Mouse (Mus musculus) spleen, adult 2 months (tissue): ENCODE data around the gene Opalin.

Source experiments
- CTCF ChIP-seq: fragments of 200-500 bp; IDR thresholded peaks from 2 replicates; pipeline ENCODE4 v1.5.1; 2011; ENCODE audit warnings: mild to moderate bottlenecking, inconsistent platforms; ENCODE audit not compliant: insufficient read depth, insufficient read length, insufficient replicate concordance; ENCODE audit errors: extremely low read depth
- POLR2A ChIP-seq: fragments of 200-500 bp; IDR thresholded peaks from 2 replicates; pipeline ENCODE4 v1.6.1; 2011; ENCODE audit warnings: low read depth, low read length, inconsistent platforms

DNA sequence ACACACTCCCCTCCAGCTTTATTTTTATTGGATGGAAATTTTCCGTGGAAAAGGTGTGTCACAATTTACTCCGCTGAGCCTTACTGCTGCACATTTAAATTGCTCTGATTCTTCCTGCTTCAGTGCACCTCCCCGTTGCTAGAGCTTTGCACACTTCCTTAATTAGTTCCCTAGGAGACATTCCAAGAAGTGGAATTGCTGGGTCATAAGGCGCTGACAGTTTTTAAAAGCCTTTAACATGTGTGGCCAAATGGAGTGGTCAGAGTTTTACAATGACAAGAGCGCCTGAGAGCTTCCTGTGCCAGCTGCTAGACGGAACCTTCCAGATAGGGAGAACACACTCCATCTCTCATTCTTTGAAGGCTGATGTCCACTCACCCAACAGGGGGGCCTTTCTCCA is 35.7 kb upstream of the Opalin start:
- TF ChIP-seq CTCF = no peak
- no peak for TF ChIP-seq POLR2A
